Mouse (Mus musculus): Measurements from ENCODE around the gene Cdc42bpg.

Cdc42bpg gene

DNA sequence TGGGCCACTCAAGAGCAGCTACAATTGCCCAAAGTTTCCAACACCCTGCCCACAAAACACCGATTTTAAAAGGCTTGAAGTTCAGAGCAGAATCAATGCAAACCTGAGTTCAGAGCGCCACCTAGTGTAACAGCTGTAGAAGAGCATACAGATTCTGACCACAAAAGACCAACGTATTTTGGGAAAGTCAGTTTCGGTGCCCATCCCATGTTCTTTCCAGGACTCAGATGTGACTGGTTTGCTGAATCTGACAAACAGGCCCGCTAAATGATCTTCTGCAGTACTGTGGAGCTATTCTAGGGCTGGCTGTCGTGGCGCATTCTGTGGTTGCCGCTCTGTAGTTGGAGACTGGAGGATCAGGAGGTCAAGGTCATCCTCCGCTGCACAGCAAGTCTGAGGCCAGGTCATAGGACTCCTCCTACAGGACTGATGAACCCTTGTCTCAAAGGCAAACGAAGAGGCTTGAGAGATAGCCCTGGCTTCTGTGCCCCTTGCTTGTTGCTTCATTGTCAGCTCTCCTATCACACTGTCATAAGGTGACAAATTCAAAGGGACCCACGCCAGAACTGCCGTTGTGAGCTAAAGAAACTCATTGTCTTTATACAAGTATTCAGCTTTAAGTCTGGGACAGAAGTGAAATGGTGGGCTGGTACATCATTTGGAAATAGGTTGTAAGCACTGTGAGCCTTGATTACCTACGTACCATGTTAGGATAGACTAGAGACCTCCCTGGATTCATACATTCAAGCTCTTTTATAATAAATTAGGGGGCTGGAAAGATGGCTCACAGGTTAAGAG is 25.7 kb downstream of the Cdc42bpg start:
- DNase-seq (ENCODE audit: low spot score), result no peak

DNA sequence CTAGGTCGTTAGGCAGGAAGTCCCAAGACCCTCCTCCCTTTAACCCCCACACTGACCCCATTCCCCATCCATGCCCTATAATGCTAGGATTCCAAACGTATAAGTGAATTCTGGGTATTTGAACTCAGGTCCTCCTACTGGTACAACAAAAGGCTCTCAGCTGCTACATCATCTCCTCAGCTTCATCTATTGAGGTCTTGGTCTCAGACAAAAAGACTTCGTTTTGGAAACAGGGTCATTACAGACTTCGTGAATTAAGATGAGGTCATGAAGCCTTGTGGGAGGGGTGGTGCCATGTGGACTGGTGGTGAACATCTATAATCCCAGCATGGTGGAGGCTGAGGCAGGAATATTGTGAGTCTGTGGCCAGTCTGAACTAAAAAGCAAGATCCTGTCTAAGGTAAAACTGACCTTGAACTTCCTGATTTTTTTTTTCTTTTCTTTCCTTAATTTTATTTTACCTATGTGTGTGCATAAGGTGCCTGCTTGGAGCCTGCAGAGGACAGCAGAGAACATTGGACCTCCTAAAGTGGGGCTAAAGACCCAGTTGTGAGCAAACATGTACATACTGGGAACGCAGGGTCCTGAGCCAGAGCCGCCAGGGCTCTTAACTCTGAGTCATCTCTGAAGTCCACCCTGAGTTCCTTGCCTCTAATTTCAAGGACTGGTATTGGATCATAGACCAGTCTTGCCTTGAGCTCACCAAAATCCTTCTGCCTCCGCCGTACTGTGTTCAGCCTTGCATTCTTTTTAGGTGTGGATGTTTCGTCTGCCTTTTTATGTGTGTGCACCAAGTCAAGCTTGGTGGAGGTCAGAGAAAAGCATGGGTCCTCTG is 27.7 kb downstream of the Cdc42bpg start:
- DNase-seq (ENCODE audit: low spot score), result no peak

DNA sequence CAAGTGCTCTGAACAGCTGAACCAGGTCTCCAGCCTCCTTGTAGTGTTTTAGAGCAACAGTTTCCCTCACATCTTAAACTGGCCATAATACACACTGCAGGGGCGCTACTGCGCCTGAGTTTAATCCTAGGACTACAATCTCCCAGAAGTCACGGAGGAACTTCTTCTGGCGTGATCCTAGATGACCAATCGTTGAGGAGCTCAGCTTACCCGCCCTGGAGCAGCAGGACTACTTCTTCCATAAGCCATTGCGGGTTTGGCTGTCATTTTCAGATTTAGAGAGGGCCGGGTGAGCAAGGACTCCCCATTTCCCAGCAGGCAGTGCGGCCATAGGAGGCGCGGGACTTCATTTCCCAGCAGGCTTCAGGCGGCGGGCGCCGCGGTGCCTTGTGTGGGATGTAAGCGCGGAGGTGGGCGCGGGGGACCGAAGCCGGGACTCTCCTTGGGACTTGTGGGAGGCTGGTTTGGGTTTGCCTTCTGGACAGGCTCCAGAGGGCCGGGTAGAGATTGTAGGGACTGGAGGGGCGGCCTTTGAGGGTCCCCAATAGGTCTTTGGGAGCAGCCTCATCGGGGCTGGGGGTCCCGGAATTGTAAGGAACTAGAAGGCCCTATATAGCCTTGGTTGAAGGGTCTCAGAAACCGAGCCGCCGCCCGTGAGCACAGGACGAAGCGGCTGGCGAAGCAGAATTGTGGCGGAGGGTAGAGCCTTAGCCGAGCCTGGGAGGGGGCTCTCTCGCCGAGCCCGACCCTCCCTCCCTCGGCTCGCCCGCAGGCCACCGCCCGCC is 28.6 kb downstream of the Cdc42bpg start, which contains the start of gene Men1:
Men1 (plus strand) TSS at position 307 of the 785 bp plus-strand sequence.
- peak; percentile 96 for DNase-seq (ENCODE audit: low spot score)

DNA sequence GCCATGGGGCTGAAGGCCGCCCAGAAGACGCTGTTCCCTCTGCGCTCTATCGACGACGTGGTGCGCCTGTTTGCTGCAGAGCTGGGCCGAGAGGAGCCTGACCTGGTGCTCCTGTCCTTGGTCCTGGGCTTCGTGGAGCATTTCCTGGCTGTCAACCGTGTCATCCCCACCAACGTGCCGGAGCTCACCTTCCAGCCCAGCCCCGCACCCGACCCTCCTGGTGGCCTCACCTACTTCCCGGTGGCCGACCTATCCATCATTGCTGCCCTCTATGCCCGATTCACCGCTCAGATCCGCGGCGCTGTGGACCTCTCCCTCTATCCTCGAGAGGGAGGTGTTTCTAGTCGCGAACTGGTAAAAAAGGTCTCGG is 29.2 kb downstream of the Cdc42bpg start:
- no peak for DNase-seq (ENCODE audit: low spot score)

GRCm38 (mm10) chr19:6336920-6337319 is 30.7 kb downstream of the Cdc42bpg start:
- DNase-seq (ENCODE audit: low spot score), result no peak

DNA sequence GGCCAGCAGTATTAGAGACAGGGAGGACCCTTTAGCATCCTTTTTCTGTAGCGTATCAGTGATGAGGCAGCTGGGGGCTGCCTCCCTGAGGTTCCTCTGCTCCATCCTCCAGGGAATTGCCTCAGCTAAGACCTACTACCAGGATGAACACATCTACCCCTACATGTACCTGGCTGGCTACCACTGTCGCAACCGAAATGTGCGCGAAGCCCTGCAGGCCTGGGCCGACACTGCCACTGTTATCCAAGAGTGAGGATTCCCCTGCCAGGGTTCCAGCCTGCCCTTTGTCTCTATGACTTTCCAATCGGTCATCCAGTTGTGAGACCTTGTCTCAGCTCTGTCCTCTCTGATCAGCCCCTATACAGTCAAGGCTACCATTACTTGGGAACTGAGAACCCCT is 31.9 kb downstream of the Cdc42bpg start:
- no peak for DNase-seq (ENCODE audit: low spot score)

- no peak for DNase-seq (ENCODE audit: low spot score)
Measured at GRCm38 (mm10) chr19:6338716-6339115, 32.5 kb downstream of the Cdc42bpg start.

DNA sequence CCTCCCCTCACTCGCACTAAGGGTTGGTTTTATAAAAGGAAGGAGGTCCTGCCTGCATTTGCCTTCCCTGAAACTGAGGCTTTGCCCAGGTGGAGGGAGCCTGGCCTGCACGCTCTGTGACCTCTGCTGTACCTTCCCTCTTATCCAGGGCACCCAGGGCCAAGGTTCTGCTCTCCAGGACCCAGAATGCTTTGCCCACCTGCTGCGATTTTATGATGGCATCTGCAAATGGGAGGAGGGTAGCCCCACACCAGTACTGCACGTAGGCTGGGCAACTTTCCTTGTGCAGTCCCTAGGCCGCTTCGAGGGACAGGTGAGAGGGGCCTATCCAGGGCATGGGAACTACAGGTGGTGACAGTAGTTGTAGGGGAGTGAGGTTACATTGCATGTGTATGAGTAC is 32.9 kb downstream of the Cdc42bpg start:
- no peak for DNase-seq (ENCODE audit: low spot score)

DNA sequence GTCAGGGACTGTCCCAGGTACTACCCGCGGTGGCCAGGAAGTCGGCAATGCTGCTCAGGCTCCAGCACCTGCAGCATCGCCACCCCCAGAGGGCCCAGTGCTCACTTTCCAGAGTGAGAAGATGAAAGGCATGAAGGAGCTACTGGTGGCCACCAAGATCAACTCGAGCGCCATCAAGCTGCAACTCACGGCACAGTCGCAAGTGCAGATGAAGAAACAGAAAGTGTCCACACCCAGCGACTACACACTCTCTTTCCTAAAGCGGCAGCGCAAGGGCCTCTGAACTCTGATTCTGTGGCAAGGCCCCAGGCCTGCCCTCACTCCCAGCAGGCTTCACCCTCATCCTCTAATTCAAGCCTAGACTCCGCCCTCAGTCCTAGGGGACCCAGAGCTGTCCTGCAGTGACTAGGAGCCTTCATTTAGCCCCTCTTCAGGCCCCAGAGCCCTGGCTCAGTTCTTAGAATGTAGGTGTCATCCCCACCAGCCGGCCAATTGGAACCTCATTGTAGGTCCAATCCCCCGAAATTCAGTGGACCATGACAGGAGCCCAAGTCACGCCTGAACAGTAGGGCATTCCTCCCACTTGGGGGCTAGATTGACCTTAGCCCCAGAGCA is 33.7 kb downstream of the Cdc42bpg start:
- no peak for DNase-seq (ENCODE audit: low spot score)

GRCm38 (mm10) chr19:6340524-6341452 is 34.5 kb downstream of the Cdc42bpg start, which contains the start of gene Map4k2:
TSS of gene Map4k2 (plus strand) at chr19:6341135.
- DNase-seq (ENCODE audit: low spot score), result peak; percentile 71

- DNase-seq (ENCODE audit: low spot score), result no peak
Measured at GRCm38 (mm10) chr19:6341453-6342077, 35.3 kb downstream of the Cdc42bpg start.

- no peak for DNase-seq (ENCODE audit: low spot score)
Measured at GRCm38 (mm10) chr19:6342276-6342933, 36.1 kb downstream of the Cdc42bpg start.

DNA sequence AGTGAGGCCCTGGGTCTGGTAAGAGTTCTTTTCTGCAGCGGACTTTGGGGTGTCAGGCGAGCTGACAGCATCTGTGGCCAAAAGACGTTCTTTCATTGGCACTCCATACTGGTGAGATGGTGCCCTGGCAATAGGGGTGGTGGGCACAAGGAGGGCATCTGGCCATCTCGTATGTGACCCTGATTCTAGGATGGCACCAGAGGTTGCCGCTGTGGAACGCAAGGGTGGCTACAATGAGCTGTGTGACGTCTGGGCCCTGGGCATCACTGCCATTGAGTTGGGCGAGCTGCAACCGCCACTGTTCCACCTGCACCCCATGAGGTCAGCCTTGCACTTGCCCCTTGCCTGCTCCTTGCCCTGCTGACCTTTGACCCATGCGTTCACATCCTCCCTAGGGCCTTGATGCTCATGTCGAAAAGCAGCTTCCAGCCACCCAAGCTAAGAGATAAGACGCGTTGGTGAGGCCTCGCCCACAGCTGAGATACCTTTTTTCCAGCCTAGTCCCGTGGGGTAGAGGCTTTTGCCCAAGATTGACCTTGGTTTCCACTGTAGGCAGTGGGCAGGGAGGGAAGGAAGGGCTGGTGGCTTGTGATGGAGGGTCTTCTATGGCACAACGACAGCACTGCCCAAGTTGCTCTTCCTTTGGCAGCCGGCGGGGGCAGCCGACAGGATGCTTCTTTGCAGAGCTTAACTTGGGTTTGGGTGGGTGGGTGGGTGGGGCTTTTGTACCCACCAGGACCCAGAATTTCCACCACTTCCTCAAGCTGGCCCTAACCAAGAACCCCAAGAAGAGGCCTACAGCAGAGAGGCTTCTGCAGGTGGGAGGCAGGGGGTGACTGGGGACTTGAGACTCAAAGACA is 37.0 kb downstream of the Cdc42bpg start:
- no peak for DNase-seq (ENCODE audit: low spot score)

DNA sequence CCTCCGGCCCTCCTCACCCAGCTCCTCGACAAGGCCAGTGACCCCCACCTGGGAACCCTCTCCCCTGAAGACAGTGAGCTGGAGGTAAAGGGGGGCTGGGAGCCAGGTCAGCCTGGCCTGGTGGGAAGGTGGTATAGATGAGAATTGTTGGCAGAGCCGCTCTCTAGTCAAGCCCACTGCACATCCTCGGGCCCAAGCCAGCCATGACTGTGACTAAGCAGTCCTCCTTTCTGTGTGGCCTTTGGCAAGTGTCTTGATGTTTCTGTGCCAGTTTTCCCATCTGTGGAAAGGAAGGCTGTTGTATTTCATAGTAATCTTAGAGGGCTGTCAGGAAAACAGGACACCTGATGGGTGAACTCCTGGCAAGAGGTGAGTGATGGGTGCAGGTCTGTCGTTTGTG is 37.7 kb downstream of the Cdc42bpg start:
- no peak for DNase-seq (ENCODE audit: low spot score)

- DNase-seq (ENCODE audit: low spot score), result no peak
Measured at GRCm38 (mm10) chr19:6346023-6346422, 39.8 kb downstream of the Cdc42bpg start.

DNA sequence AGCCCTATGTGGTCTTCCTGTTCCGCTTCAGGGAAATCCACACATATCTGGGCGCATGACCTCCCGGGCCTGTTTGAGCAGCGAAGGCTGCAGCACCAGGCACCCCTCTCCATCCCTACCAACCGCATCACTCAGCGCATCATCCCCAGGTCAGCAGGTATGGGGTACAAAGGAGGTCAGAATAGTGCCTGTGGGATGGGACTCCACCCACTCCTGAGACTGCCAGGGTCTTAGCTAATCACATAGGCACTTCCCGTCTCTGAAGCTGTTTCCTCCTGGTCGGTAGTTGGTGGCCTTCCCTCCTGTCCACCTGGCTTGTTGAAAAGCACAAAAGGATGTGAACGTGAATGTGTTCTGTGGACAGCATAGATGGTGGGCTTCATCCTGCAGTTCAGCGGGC is 40.4 kb downstream of the Cdc42bpg start:
- no peak for DNase-seq (ENCODE audit: low spot score)

- DNase-seq (ENCODE audit: low spot score), result no peak
Measured at GRCm38 (mm10) chr19:6347615-6348014, 41.4 kb downstream of the Cdc42bpg start.

DNA sequence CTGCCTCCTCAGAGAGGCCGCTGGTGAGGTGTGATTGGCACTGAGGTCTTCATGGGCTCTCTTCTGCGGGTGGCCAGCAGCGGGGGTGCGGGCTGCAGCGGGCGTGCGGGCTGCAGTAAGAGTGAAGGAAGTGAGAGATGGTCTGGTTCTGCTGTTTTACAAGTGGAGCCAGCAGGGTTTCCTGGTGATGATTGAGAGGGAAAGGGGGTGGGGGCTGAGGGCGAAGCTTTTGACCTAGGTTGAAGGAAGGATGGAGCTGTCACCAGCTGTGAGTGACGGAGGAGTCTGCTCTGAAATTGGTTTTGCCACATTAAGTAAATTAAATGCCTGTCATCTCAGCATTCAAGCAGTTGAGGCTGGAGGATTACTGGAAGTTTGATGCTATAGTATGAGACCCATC is 42.5 kb downstream of the Cdc42bpg start:
- DNase-seq (ENCODE audit: low spot score), result no peak

All from layer of hippocampus, adult 11-12 months (tissue).